8 mouse cellular contexts compared by ENCODE assay signal in genomic region chr13:71961891-71962660, GRCm38 (mm10). TPM values are rescaled to one million over a fixed set of nuclear protein-coding genes. Genes with fewer than 3 reads are reported as not detected.
DNase-seq lines count a peak whose midpoint lies in the region; ATAC-seq and TF ChIP-seq lines count a peak whose summit lies in the region.
"Had no signal": no experiment of that assay in that cellular context is flagged by ENCODE, and none has a peak within 500 bp of the region (broad histone marks: within the 10 kb centered on the region; RNA-seq: fewer than 3 reads in every experiment).

No protein-coding gene starts in this region.

- no peak for TF ChIP-seq POLR2A in ES-Bruce4 (IDR thresholded peaks at IDR 0.05; ENCODE audit: insufficient read depth, low read length)

- H3K4me1 ChIP-seq in ES-Bruce4 (ENCODE audit: control insufficient read depth, insufficient read depth, low read length), result no peaks in the 10 kb centered on the region

- no peak for TF ChIP-seq EP300 in ES-Bruce4 (IDR thresholded peaks at IDR 0.05; ENCODE audit: insufficient read depth, low read depth, low read length)

- H3K9ac ChIP-seq in ES-Bruce4 (ENCODE audit: low read depth, poor library complexity, severe bottlenecking), result no peak overlapping the region

- no peaks in the 10 kb centered on the region for H3K36me3 ChIP-seq in ES-Bruce4 (ENCODE audit: control insufficient read depth, insufficient read depth, low read length, poor library complexity, severe bottlenecking)

- ATAC-seq in megakaryocyte progenitor cell, adult 5-6 weeks (replicated peaks; ENCODE audit: poor library complexity), result no peak

- 0 out of 2 replicates have a peak overlapping the region, but pooled peaks have one; percentile 41 for H3K4me3 ChIP-seq in ES-Bruce4 (ENCODE audit: low read depth, low read length)

- peaks cover 27% of the 10 kb centered on the region for H3K27me3 ChIP-seq in ES-Bruce4 (ENCODE audit: control insufficient read depth, insufficient read depth, low read length, poor library complexity, severe bottlenecking)

- H3K27ac ChIP-seq in ES-Bruce4 (ENCODE audit: insufficient read depth, low read length), result no peak overlapping the region

- no peak for TF ChIP-seq CTCF in ES-Bruce4 (IDR thresholded peaks at IDR 0.05; ENCODE audit: low read depth, low read length)

- DNase-seq in NIH3T3 (ENCODE audit: low read depth), result peak; percentile 52
- peak; percentile 4 for DNase-seq in heart, adult 8-10 months (ENCODE audit: low spot score)
- DNase-seq in lung, postnatal 36 days, result peak; percentile 7
- DNase-seq in spleen, postnatal 14 days (ENCODE audit: low spot score in 2 of 2), result no peak
- DNase-seq in cerebellum, adult 8-10 months, result no peak

- H3K9me3 ChIP-seq in ES-Bruce4 (replicated peaks; ENCODE audit: control insufficient read depth, insufficient read depth, low read length, poor library complexity, severe bottlenecking), result no peaks in the 10 kb centered on the region

RNA-seq across cellular contexts. Expression of gene Irx1, which starts 1.4 kb away (rescaled TPM):
- polyA plus RNA-seq in ES-Bruce4 (2011; ENCODE audit: insufficient read depth, insufficient read length, low read depth, missing spikeins), result not detected in 2 replicates
- 1 to 10 TPM; 6.4 to 9.3 (median 8.3) TPM for total RNA-seq in heart, adult 8-10 months (2022)
- not detected in 2 replicates for total RNA-seq in megakaryocyte progenitor cell, adult 5-6 weeks (2015)
- not detected in 2 replicates for total RNA-seq in megakaryocyte progenitor cell, adult 5-6 weeks (2017)
- polyA plus RNA-seq: testis, adult 2 months had no signal

Comparison
In these comparisons a context has a peak if more than half of its experiments do, and no peak if none do; other contexts are left out.
1. DNase-seq: peak in NIH3T3 (single experiment), heart, adult 8-10 months (single experiment) and lung, postnatal 36 days (single experiment); none in spleen, postnatal 14 days (0 of 2) and cerebellum, adult 8-10 months (single experiment).
2. RNA of gene Irx1, which starts 1.4 kb away (total RNA-seq): 6.4 to 9.3 TPM in heart, adult 8-10 months; not detected in megakaryocyte progenitor cell, adult 5-6 weeks; every median in the first group is over 4 times any median in the second.